Mouse (Mus musculus) stomach, embryonic 16.5 days (tissue): ENCODE measurements around the gene Tsnaxip1. TPM values are rescaled to one million over a fixed set of nuclear protein-coding genes. Genes with fewer than 3 reads are reported as not detected.
A peak's percentile ranks its signal among the peaks of the same experiment; 100 is the strongest.

Experiments
- ATAC-seq: fragments of 200-750 bp; cut with Nextera tagmentation; 2 replicates; pipeline ENCODE4 v1.8.0; 2017; ENCODE audit warnings: moderate number of reproducible peaks, moderate TSS enrichment; ENCODE audit not compliant: insufficient read depth, low FRiP score
- H3K27ac ChIP-seq: fragments of 300-500 bp; sonication (generic); 2 replicates; pipeline ENCODE4 v1.5.1; 2014; ENCODE audit warnings: low read length
- H3K27me3 ChIP-seq: fragments of 300-500 bp; sonication (generic); 2 replicates; pipeline ENCODE4 v1.6.1; 2014; ENCODE audit warnings: low read length, control low read depth, mixed read lengths; ENCODE audit not compliant: control insufficient read depth, insufficient read depth
- H3K36me3 ChIP-seq: fragments of 300-500 bp; sonication (generic); 2 replicates; pipeline ENCODE4 v1.6.1; 2014; ENCODE audit warnings: low read length; ENCODE audit not compliant: control insufficient read depth, insufficient read depth
- H3K4me1 ChIP-seq: fragments of 300-500 bp; sonication (generic); 2 replicates; pipeline ENCODE4 v1.6.1; 2014; ENCODE audit warnings: low read length, control low read depth, mixed read lengths; ENCODE audit not compliant: control insufficient read depth, insufficient read depth
- H3K4me2 ChIP-seq: fragments of 300-500 bp; sonication (generic); 2 replicates; pipeline ENCODE4 v1.6.1; 2014; ENCODE audit warnings: low read depth, low read length, mixed read lengths
- H3K4me3 ChIP-seq: fragments of 300-500 bp; sonication (generic); replicated peaks from 2 replicates; pipeline ENCODE4 v1.5.1; 2014; ENCODE audit warnings: mild to moderate bottlenecking, low read length
- H3K9ac ChIP-seq: fragments of 300-500 bp; sonication (generic); 2 replicates; pipeline ENCODE4 v1.6.1; 2014; ENCODE audit warnings: low read length
- H3K9me3 ChIP-seq: fragments of 300-500 bp; sonication (generic); replicated peaks from 2 replicates; pipeline ENCODE4 v1.6.1; 2016; ENCODE audit warnings: low read length, control low read depth; ENCODE audit not compliant: control insufficient read depth
- WGBS: fragments of 180-500 bp; shearing (Covaris S2); extraction: QIAGEN DNeasy Blood & Tissue Kit; methylation state at CpG from one replicate; pipeline ENCODE4 v1.1.7; 2014; 5-methylcytosine and 5-hydroxymethylcytosine counted together
- polyA plus RNA-seq: library from polyadenylated mRNA; unstranded; fragments of >200 nt; fragmentation: Nextera tagmentation; extraction: Ambion mirVana; gene quantifications from 2 replicates; pipeline ENCODE4 v1.2.1, GENCODE M21; 2015

Tsnaxip1 gene
- polyA plus RNA-seq, 1 experiment from 2014 or later = 0.18 TPM

- Histone ChIP-seq H3K4me2 (no peak overlapping the region), H3K36me3 (no peaks in the 10 kb centered on the region), H3K27ac (peak overlapping the region; percentile 81), H3K4me3 (no peak overlapping the region), H3K4me1 (peaks cover 25% of the 10 kb centered on the region; the same call in 1 of the 2 replicates), H3K27me3 (no peaks in the 10 kb centered on the region), H3K9me3 (no peaks in the 10 kb centered on the region), H3K9ac (no peak overlapping the region)
- WGBS = 82% methylated on average over 5 of the region's 5 CpGs
- ATAC-seq = no peak
These were observed 29.1 kb upstream of the Tsnaxip1 start for GRCm38 (mm10) chr8:105798408-105798807.

- peak; percentile 80; the same call in 1 of the 2 replicates for ATAC-seq
- Histone ChIP-seq H3K27ac (peak overlapping the region; percentile 81), H3K9ac (no peak overlapping the region), H3K27me3 (no peaks in the 10 kb centered on the region), H3K9me3 (no peaks in the 10 kb centered on the region), H3K36me3 (no peaks in the 10 kb centered on the region), H3K4me2 (peak overlapping the region; percentile 13; the same call in 1 of the 2 replicates), H3K4me3 (no peak overlapping the region), H3K4me1 (peaks cover 25% of the 10 kb centered on the region; the same call in 1 of the 2 replicates)
- 33% methylated on average over 8 of the region's 8 CpGs for WGBS
These were observed 28.3 kb upstream of the Tsnaxip1 start for GRCm38 (mm10) chr8:105799091-105799812.

GRCm38 (mm10) chr8:105801153-105801904 lies 26.2 kb upstream of the Tsnaxip1 start:
- Histone ChIP-seq H3K27me3 (no peaks in the 10 kb centered on the region), H3K9me3 (no peaks in the 10 kb centered on the region), H3K4me2 (no peak overlapping the region), H3K36me3 (no peaks in the 10 kb centered on the region), H3K4me1 (peaks cover 25% of the 10 kb centered on the region; the same call in 1 of the 2 replicates), H3K4me3 (no peak overlapping the region), H3K9ac (no peak overlapping the region), H3K27ac (peak overlapping the region; percentile 10; the same call in 1 of the 2 replicates)
- 85% methylated on average over 6 of the region's 6 CpGs for WGBS
- no peak for ATAC-seq

- H3K36me3 ChIP-seq = no peaks in the 10 kb centered on the region
- H3K9ac ChIP-seq = no peak overlapping the region
- no peaks in the 10 kb centered on the region for H3K9me3 ChIP-seq
- no peak for ATAC-seq
- no peak overlapping the region for H3K4me3 ChIP-seq
- 80% methylated on average over 7 of the region's 7 CpGs for WGBS
- 0 out of 2 replicates have a peak overlapping the region, but pooled peaks have one; percentile 67 for H3K27ac ChIP-seq
- peaks cover 10% of the 10 kb centered on the region; the same call in 1 of the 2 replicates for H3K4me1 ChIP-seq
- no peak overlapping the region for H3K4me2 ChIP-seq
- H3K27me3 ChIP-seq = no peaks in the 10 kb centered on the region
These were observed 22.7 kb upstream of the Tsnaxip1 start for GRCm38 (mm10) chr8:105804797-105805196.

GRCm38 (mm10) chr8:105805346-105805745 lies 22.2 kb upstream of the Tsnaxip1 start:
- 65% methylated on average over 3 of the region's 3 CpGs for WGBS

GRCm38 (mm10) chr8:105805964-105806363 lies 21.6 kb upstream of the Tsnaxip1 start:
- Histone ChIP-seq H3K36me3 (no peaks in the 10 kb centered on the region), H3K4me2 (no peak overlapping the region), H3K27ac (peak overlapping the region; percentile 67; the same call in 1 of the 2 replicates), H3K9me3 (no peaks in the 10 kb centered on the region), H3K27me3 (no peaks in the 10 kb centered on the region), H3K9ac (no peak overlapping the region), H3K4me3 (no peak overlapping the region), H3K4me1 (peaks cover 2% of the 10 kb centered on the region; the same call in 1 of the 2 replicates)
- ATAC-seq = no peak
- WGBS = 76% methylated on average over 1 of the region's 1 CpGs

More at GRCm38 (mm10) chr8:105805346-105805745, 22.2 kb upstream of the Tsnaxip1 start:
- Histone ChIP-seq H3K9me3 (no peaks in the 10 kb centered on the region), H3K4me2 (no peak overlapping the region), H3K4me1 (peaks cover 7% of the 10 kb centered on the region; the same call in 1 of the 2 replicates), H3K4me3 (no peak overlapping the region), H3K9ac (no peak overlapping the region; the same call in 1 of the 2 replicates), H3K36me3 (no peaks in the 10 kb centered on the region), H3K27me3 (no peaks in the 10 kb centered on the region), H3K27ac (peak overlapping the region; percentile 67)
- no peak for ATAC-seq

- Histone ChIP-seq H3K9ac (no peak overlapping the region), H3K36me3 (no peaks in the 10 kb centered on the region), H3K4me3 (no peak overlapping the region), H3K9me3 (no peaks in the 10 kb centered on the region), H3K4me1 (no peaks in the 10 kb centered on the region; the same call in 1 of the 2 replicates), H3K27me3 (no peaks in the 10 kb centered on the region), H3K27ac (no peak overlapping the region), H3K4me2 (no peak overlapping the region)
- ATAC-seq = no peak
- WGBS = 85% methylated on average over 5 of the region's 5 CpGs
These were observed 19.8 kb upstream of the Tsnaxip1 start for GRCm38 (mm10) chr8:105807766-105808165.

- H3K4me1 ChIP-seq = no peaks in the 10 kb centered on the region; the same call in 1 of the 2 replicates
- WGBS = 96% methylated on average over 2 of the region's 2 CpGs
- H3K4me2 ChIP-seq = no peak overlapping the region
- ATAC-seq = no peak
- no peak overlapping the region for H3K27ac ChIP-seq
- H3K27me3 ChIP-seq = no peaks in the 10 kb centered on the region
- no peak overlapping the region for H3K9ac ChIP-seq
- H3K36me3 ChIP-seq = no peaks in the 10 kb centered on the region
- H3K4me3 ChIP-seq = no peak overlapping the region
- no peaks in the 10 kb centered on the region for H3K9me3 ChIP-seq
These were observed 19.1 kb upstream of the Tsnaxip1 start for GRCm38 (mm10) chr8:105808480-105808879.
